Mouse (Mus musculus): Measurements from ENCODE around the gene Rab38. TPM values are rescaled to one million over a fixed set of nuclear protein-coding genes. Genes with fewer than 3 reads are reported as not detected.

The Rab38 gene
- not detected for polyA plus RNA-seq (2017; shearing (Covaris generic))

DNA sequence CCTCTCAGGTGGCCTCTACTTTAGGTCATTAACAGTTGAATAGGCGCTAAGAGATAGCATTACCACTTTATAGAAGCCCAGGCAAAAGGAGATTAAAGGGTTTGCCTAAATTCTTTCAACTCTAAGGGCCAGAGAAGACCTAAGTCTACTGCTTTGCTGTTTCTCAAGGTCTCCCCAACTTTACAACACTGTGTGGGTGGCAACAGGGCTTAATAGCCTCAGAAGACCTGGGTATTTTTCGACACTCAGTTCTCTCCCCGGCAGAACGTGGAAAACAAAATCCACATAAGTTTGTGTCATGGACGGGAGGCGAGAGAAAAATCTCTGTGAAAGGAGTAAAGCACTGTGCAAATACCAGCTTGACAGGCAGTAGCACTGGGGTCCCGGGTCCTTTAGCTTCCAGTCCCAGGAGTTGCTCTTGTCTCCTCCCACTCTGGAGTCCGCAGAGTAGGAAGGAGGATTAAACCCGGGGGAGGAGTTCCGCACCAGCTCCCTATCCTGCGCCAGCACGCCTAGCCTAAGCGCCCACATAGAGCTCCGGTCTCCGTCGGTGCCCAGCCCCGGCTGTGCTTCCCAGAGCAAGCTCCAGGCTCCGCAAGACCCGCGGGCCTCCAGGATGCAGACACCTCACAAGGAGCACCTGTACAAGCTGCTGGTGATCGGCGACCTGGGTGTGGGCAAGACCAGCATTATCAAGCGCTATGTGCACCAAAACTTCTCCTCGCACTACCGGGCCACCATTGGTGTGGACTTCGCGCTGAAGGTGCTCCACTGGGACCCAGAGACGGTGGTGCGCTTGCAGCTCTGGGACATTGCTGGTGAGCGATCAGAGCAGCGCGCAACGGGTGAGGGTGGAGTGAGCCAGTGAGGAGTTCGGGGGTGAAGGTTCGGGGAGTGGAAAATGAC lies at the start of gene Rab38:
Gene Rab38 (plus strand): TSS at position 488 of the 906 bp plus-strand sequence.
- no peak for ATAC-seq

DNA sequence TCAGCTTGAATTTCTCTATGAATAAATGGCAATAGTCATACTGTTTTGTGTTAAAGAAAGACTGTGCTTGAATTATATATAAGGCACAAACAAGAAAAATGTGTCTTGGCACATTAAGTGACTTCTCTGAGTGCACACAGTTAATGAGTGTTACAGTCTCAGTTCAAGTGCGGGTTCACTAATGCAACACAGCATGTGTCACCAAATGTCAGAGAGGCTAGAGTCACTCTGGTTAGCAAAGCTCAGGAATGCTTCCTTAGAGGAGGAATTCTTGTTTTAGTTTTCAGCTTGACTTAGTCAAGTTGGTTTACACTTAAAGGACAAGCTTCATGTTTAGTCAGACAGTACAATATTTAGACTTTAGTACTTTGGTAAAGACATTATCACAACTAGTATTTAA lies 35.5 kb upstream of the Rab38 start:
- no peak for ATAC-seq

DNA sequence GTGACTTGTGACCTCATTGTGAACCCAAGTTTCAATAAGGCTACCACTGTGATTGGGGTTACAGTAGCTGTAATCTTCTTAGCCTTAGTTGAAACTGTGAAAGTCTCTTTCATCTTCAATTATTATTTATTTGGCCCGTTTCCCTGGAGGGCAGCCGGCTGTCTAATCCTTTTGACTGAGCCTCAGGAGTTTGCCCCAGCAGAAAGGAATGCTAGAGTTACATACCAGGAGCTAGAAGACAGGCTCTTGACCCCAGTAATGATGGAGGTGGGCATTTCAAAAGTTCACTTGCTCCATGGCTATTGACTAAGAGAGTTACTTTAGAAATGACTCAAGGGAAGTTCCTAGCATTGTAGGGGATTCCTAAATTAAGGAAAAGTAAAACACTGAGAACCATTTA lies 34.3 kb upstream of the Rab38 start:
- ATAC-seq: no peak

DNA sequence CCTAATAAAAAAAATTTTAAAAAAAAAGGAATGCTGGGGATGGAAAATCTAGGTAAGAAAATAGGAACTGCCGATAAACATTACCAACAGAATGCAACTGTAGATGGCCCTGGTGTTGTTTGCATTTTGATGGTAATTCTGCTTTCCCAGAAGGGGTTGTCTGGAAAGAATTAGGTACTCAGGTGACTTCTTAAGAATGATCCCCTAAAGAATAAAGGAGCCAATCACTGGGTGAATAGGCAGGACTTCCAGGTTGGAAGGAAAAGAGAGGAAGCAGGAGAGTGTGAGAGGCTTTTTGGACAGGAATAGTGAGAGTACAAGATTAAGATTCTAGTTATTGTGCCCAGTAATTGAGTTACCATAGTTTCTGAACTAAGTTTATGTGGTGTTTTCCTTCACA lies 24.8 kb upstream of the Rab38 start:
- ATAC-seq: no peak

DNA sequence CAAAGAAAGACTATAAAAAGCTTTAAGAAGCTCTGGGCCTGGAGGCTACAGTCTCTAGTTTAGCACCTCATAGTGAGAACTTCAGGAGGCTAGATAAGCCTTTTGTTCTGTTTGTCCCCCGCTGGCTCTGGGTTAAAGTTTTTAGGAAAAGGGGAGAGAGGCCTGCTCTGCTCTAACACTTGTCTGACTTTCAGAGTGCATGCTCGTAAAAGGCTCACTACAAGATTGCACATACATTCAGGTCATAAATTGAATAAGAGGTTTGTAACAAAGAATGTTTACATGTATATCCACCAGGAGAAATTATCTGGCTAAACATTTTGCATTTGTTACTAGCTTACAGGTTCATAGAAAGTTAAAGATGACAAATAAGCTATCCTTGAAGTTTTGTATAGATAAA lies 23.6 kb upstream of the Rab38 start:
- ATAC-seq: no peak

DNA sequence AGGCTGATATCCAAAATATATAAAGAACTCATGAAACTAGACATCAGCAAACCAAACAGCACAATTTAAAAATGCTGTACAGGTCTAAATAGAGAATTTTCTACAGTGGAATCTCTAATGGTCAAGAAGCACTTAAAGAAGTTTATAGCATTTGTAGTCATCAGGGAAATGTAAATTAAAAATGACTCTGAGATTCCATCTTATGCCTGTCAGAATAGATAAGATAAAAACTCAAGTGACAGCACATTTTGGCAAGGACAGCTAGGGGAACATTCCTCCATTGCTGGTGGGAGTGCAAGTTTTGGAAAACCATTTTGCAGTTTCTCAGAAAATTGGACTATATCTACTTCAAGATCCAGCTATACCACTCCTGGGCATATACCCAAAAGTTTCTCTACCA lies 8.3 kb upstream of the Rab38 start:
- no peak for ATAC-seq

DNA sequence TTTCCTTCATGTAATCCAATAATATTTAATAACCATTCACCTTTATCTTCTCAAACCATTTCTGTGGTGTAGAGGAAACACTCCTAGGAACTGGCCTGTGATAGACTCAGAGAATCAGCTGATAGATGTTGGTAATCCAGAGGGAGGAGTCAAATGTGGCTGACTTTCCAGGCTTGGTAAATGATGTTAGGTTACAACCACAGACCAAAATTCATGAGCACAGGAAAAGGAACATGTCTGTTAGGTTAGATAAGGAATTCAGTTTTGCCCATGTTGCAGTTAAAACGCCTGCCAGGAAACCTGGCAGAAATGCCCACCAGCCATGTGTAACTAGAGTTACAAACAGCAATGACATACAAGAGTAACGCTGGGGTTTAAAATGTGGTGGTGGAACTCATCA lies 6.2 kb upstream of the Rab38 start:
- no peak for ATAC-seq

DNA sequence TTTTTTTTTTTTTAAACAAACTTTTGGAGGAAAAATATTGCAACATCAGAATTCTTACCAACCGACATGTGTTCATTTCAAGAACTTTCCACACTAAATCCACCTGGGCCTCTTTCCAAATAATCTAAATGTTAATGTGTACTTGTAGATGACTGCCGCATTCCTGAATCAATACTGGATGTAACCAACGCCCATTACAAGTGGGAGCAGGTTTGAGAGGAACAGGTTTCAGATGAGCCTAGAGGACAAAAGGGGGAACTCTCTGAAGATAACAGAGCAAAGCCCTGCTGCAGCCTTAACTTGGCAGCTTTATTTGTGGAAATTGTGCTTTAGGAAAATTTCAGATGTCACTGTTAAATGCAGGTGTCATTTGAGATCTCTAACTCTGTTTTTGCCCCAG lies 4.3 kb upstream of the Rab38 start:
- no peak for ATAC-seq

DNA sequence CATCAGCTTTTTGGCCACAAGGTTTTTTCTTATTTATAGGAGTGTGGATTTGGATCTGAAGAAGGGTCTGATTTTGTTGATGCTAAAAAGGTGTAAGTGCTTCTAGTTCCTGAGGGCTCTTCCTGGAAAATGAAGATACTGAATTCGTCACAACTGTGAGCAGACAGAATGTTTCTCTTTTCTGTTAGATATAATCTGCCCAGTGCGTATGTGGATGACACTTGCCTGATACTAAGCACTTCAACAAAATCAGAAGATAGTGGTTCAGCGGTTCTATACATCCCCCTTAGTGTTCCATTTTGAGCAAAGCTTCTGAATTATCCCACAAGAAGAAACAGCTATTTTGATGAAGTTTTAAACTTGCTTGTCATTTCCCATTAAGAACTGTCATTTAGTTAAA lies 2.6 kb upstream of the Rab38 start:
- ATAC-seq: no peak

DNA sequence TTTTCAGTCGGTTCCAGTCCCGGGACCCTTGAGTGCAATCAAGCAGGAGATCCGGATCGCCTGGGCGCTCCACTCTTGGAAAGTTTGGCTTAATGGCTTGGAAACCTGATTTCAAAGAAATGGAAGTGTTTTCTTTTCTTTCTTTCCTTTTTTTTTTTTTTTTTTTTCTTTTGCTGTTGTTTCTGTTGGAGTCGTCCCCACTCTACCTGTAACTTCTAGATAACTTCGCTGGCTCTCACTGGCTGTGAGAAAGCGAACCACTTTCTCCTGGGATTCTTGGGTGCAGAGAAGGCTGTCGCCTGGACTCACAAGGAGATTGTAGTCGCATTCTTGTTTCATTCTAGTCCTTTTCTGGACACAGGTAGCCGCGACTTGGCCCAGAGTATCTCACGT lies 615 bp downstream of the Rab38 start:
- no peak for ATAC-seq

DNA sequence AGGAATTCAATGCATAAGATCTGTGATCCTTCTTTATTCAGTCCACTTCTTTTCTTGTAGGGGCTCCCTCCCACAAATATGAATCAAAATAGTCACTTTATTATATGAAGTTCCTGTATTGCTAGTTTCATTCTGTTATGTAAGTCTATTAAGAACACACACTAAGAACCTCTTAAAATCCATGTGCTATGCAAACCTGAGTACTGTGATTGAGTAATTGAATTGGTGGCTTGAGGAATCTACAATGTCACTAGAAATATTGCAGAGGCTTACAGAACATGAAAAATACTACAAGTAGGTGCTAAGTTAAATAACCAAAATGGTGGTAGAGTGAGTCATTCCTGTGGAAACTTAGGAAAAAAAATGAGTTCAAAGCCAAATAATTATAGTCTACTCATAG lies 10.2 kb downstream of the Rab38 start:
- no peak for ATAC-seq

DNA sequence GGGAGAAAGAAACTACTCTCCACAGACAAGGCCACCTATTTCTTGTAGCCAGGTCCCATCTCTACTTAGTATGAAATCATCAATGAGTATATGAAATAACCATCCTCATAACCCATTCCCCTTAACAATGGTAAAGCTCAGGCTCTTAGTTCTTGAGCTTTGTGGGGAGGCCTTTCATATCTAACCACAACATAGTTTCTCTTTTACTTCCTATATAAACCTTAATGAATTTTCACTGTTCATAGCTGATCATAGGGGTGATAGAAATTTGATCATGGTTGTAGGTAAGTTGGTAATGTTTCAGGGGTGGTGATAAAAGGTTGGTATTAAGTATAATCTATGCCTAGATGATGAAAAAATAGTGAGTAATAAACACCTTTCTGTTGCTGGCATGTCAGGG lies 12.6 kb downstream of the Rab38 start:
- ATAC-seq: no peak

DNA sequence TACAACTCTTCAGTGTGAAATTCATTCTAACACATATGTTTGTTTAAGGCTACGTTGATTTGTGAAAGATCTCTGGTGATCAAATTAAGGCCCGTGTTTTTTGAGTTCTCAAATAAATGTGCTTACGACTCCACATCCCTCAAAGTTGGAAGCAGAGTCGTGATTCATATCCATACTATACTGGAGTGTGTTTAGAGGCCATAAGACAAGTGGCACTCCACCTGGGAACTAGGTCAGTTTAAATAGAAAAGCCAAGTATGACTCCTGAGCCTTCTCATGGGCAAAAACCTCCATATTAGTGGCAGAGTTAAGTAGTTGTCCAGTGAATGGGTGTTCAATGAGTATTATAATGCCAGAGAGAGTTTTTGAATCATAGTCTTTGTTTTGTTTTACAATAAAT lies 13.4 kb downstream of the Rab38 start:
- ATAC-seq: no peak

DNA sequence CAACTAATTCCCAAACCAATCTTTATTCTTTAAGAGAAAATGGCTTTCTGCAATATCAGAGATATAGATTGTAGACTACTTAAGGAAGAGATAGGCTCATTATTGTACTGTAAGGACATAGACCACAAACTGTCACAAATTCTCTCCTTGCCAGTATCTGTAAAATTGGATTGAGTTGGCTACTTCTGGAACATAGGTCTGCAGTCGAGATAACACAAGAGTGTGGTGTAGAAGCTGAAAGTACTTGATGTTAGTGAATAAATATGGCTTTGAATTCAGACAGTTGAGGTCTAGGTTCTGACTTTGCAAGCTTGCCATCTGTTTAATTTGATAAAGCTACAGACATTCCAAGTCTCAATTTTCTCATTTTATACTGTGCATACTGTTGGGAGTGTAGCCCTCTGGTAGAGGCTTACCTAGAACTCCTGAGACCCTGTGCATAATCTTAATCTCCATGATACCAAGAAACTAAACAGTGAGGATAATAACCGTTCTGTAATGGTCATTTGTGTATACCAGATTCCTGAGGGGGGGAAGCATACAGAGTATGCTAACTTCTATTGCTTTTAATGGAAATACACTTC lies 15.3 kb downstream of the Rab38 start:
- no peak for ATAC-seq

DNA sequence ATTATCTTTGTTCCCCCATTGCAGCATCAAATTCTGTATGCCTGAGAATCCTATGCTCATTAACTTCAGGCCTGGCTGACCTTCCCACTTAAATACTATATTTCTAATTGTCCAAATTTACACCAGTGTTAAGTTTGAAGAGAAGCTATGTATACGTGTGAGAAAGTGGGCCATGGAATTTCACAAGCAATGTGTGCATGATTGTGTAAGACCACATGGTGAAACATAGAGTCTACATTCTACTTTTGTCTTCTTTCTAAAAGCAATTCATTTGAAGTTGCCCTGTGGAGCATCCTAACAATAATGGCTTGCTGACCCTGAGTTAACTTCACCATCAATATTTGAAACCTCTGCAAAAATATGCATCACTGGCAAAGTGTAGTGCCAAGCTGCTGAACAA lies 23.2 kb downstream of the Rab38 start:
- no peak for ATAC-seq

DNA sequence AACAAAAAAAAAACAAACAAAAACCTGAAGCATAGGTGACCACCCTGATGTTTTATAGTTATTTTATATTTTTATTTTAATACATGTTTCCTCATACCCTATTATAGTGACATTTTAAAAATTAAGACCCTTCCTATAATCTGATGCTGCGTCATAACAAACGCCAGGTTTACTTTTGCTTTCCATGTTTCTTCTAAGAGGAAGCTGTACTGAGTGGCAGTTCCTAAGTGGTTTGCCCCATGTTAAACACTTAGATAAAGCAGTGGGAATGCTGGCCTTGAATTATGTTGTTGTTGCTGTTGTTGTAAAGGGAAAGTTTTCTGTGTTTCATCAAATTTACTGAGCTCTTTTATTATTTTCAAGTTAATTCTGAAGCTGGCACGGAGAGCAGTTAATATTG lies 27.8 kb downstream of the Rab38 start:
- ATAC-seq: no peak

DNA sequence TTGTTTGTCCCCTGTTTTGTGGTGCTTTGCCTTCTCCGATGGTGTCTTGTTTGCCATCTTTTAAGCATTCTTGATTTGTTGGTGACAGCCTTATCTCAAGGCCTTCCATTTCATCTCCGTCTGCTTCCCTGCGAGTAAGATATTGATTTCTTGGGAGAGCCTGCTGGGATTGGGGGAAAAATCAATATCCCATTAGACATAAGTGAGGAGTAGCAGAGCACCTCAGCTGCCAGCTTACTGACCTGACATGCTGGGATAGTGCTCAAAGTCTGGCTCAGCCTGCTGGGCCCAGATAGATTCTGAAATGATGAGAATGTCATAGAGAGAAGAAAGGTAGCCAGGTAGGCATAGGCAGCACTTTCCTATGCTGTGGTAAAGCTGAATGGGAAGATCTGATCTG lies 37.7 kb downstream of the Rab38 start:
- ATAC-seq: no peak

DNA sequence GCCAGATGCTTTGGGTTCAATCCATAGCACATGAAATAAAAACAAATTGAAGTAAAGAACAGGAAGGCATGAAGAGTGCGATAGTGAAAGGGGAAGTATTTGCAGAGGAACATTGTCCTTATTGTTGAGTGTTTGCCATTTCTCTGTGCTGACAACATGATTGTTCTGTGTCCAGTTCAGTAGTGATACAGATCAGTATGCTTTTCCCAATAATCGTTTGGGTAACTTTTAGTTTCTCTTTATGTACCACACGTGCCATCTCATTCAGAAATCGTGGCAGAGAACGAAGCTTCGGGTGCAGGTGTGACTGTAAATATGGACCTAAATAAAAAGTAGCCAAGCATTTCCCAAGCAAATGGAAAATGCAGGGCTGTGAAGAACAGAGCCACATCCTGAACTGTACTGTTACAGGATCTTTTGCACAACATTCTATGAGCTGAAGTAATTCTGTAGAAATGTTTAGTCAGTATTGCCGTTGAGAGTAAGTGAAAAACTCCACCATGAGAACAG lies 52.1 kb downstream of the Rab38 start:
- ATAC-seq: no peak

DNA sequence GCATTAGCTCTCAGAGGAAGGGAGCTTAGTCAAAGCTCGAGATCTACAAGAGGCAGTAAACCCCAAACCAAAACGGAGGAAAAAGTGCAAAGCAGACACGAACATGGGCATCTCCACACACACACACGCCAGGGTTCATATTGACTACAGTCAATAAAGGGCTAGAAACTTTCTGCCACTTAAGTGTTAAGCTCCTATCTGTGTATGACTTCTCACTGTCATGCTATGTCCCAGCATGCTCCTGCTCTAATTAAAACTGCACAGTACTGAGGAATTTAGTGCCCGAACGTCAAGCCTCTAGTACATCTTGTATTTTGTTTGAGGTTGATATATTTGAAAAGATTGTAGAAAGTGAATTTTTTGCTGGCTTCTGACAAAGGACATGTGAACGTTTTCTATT lies 52.6 kb downstream of the Rab38 start:
- ATAC-seq: no peak

DNA sequence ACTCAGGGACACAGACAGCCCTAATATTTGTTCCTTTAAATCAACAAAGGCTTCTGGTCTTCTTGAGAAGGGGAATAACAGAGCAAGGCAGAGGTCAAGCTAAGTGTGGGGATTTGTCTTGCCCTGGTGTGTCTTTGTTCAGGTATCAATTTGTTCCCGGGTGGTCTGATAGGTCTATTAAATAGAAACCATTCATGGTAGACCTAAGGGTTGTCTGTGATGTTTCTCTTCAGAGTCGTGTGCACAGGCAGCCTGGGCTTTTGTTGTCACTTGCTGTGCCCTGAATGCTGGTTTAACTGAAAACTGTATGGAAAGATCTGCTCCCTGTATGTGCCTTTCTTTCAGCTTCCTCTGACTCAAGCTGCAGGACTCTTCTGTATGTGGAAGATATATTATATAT lies 60.9 kb downstream of the Rab38 start:
- no peak for ATAC-seq

DNA sequence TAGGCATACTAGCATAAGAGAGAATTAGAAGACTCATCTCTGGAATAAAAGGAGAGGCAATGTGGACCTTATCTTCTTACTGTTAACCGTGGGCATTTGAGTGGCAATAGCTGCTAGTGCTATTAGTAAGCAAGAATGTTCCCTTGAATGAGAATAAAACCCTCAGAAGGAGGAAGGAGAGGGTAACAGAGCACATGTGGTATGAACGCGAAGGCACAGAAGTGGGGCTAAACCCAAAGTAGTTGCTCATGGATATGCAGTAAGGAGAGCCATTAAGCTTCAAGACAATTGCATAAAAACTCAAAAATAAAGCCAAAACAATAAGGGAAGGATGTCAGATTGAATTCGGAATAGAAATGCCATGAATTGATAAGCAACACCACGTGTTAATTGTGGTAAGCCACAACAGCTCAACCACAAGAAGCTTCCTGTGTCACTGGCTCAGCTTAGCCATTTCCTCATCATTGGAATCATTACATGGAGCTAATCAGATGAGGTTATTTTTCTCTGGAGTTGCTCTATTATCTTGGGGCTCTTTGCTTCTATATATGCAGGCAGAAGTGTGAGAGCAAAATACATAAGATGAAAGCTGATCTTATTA lies 72.2 kb downstream of the Rab38 start:
- ATAC-seq: no peak

DNA sequence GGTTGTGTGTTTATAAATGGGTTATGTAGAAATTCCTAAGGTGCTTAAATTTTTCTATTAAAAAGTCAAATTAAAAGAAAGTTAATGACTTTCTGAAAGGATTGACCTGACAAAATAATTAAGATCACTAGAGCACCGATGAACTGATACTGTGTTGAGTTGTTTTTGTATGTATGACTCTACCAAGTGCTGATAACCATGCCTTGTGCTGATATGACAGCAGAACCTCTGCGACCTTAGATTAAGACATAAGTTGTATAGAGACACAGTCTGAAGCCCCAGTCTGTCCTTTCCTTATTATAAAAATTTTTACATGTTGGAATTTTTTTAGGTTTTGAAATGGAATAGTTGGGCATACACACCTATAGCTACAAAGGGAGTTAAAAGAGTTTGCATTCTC lies 79.7 kb downstream of the Rab38 start:
- ATAC-seq: no peak

DNA sequence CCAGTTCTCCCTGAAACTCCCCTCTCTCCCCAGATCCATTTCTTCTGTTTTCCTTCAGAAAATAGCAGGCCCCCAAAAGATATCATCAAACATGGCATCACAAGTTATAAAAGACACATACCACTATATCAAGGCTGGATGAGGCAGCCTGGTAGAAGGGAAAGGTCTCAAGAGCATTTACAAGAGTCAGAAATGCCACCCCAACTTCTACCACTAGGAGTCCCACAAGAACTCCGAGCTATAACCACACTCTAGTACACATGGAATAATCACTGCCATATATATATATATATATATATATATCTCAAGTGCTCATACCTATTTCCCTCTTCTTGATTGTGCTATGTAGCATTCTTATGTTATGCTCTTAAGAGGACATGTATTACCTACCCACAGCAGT lies 92.4 kb downstream of the Rab38 start:
- ATAC-seq: no peak

DNA sequence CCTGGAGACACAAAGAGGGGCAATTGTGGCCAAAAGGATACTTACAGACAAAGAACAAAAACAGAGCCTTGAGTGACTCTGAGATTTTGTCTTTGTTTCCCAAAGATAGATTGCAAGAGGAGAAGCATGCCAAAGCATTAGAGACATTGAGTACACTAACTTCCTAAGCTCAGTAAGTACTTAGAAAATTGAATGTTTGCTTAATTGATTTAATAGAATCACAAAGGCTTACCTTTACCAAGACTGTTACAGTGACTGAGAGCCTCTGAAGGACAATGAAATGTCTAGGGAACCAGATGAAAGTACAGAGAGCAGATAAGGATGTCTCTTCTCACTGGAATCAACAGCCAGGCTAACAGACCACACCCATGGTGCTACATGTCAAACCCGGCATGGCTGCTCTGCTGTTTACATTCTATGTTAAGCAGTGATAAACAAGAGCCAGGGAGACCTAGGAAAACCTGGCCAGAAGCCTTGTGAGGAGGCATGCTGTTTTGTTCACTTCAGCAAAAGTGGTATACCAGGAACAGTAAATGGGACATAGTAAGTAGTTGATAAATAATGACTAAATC lies 97.1 kb downstream of the Rab38 start:
- ATAC-seq: no peak

All from CD4-positive, CD25-positive, alpha-beta regulatory T cell, adult 4 months (primary cell).